Mouse (Mus musculus) hindbrain, embryonic 15.5 days (tissue): ENCODE measurements around the gene Dio1. TPM values are rescaled to one million over a fixed set of nuclear protein-coding genes. Genes with fewer than 3 reads are reported as not detected.

Source experiments
- polyA plus RNA-seq: library from polyadenylated mRNA; unstranded; fragments of >200 nt; fragmentation: Nextera tagmentation; extraction: Ambion mirVana; gene quantifications from 2 replicates; pipeline ENCODE4 v1.2.1, GENCODE M21; 2015

Gene Dio1
- polyA plus RNA-seq, 1 experiment from 2014 or later: not detected

Other genes with a start within 250 kb of the Dio1 start
- gene Mrpl37, start 240.3 kb downstream of the Dio1 start, polyA plus RNA-seq: 83.6 and 85.2 TPM in 2 replicates
- gene Cyb5rl, start 240.2 kb downstream of the Dio1 start, polyA plus RNA-seq: 3.6 and 4.6 TPM in 2 replicates
- 0.16 TPM in 1 of 2 replicates, not detected in the other for gene Cdcp2, start 210.3 kb downstream of the Dio1 start, polyA plus RNA-seq
- gene Tmem59, start 128.8 kb downstream of the Dio1 start, polyA plus RNA-seq: 355 and 390 TPM in 2 replicates
- 16.6 and 37.6 TPM in 2 replicates for gene Tceanc2, start 128.1 kb downstream of the Dio1 start, polyA plus RNA-seq
- gene Ldlrad1, start 98.0 kb downstream of the Dio1 start, polyA plus RNA-seq: not detected in 2 replicates
- gene Lrrc42, start 53.6 kb downstream of the Dio1 start, polyA plus RNA-seq: 48.6 and 55.5 TPM in 2 replicates
- 34.8 and 37.3 TPM in 2 replicates for gene Hspb11, start 53.6 kb downstream of the Dio1 start, polyA plus RNA-seq
- 57.0 and 61.4 TPM in 2 replicates for gene Yipf1, start 7.2 kb upstream of the Dio1 start, polyA plus RNA-seq
- gene Ndc1, start 60.6 kb upstream of the Dio1 start, polyA plus RNA-seq: 17.6 and 19.9 TPM in 2 replicates
- 3.3 and 4.2 TPM in 2 replicates for gene Glis1, start 127.4 kb upstream of the Dio1 start, polyA plus RNA-seq